Mouse (Mus musculus): ENCODE data around the gene Ankfn1.

- TF ChIP-seq CTCF (IDR thresholded peaks at IDR 0.05; ENCODE audit: borderline replicate concordance, insufficient read depth, low read length) (no peak), POLR2A (IDR thresholded peaks at IDR 0.05; ENCODE audit: low read depth, low read length) (no peak)
These were observed 43.3 kb downstream of the Ankfn1 start for GRCm38 (mm10) chr11:89733973-89734693.
